ENCODE assay signal across 21 mouse cellular contexts in the genomic region with DNA sequence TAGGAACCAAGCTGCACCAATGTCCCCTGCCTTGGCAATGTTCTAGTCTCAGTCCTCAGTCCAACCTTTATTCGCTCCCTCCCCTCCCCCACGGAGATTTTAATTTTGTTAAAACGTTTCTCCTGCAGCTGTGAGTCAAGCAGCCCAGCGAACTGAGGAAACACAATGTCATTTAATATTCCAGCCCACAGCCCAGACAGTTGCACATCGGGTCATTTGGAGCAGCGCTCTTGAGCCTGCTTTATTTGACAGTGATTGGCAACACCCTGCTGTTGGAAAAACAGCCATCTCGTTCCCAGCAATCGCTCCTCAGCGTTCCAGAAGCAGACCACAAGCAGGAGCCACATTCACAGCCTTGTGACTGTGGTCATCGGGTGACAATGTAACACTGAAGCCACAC. TPM values are rescaled to one million over a fixed set of nuclear protein-coding genes. Genes with fewer than 3 reads are reported as not detected.
DNase-seq lines count a peak whose midpoint lies in the region; ATAC-seq and TF ChIP-seq lines count a peak whose summit lies in the region.
"Had no signal": no experiment of that assay in that cellular context is flagged by ENCODE, and none has a peak within 500 bp of the region (broad histone marks: within the 10 kb centered on the region; RNA-seq: fewer than 3 reads in every experiment).

No protein-coding gene starts in this region.

- H3K36me3 ChIP-seq in kidney, embryonic 14.5 days (ENCODE audit: control insufficient read depth, insufficient read depth, low read length): no peaks in the 10 kb centered on the region
- H3K36me3 ChIP-seq in midbrain, embryonic 16.5 days (ENCODE audit: control insufficient read depth, insufficient read depth, low read length): no peaks in the 10 kb centered on the region
- H3K36me3 ChIP-seq in midbrain, postnatal 0 days (ENCODE audit: insufficient read depth, low read length): no peaks in the 10 kb centered on the region
- H3K36me3 ChIP-seq: embryonic facial prominence, embryonic 13.5 days; limb, embryonic 10.5 days; liver, embryonic 13.5 days; neural tube, embryonic 15.5 days had no signal

- 11% methylated on average over 10 of the region's 10 CpGs for WGBS in kidney, embryonic 14.5 days
- 15% methylated on average over 10 of the region's 10 CpGs for WGBS in midbrain, embryonic 16.5 days
- 18% methylated on average over 10 of the region's 10 CpGs for WGBS in midbrain, postnatal 0 days

- no peak overlapping the region for H3K4me3 ChIP-seq in kidney, embryonic 14.5 days (ENCODE audit: low read length)
- no peak overlapping the region for H3K4me3 ChIP-seq in midbrain, embryonic 16.5 days (ENCODE audit: low read depth, low read length)
- no peak overlapping the region for H3K4me3 ChIP-seq in midbrain, postnatal 0 days (ENCODE audit: low read depth, low read length)
- H3K4me3 ChIP-seq: embryonic facial prominence, embryonic 13.5 days; limb, embryonic 10.5 days; liver, embryonic 13.5 days; neural tube, embryonic 15.5 days had no signal

- ATAC-seq in kidney, embryonic 14.5 days (ENCODE audit: low FRiP score, low TSS enrichment): peak; percentile 72
- ATAC-seq in midbrain, embryonic 16.5 days: no peak
- no peak for ATAC-seq in midbrain, postnatal 0 days (ENCODE audit: low FRiP score)
- ATAC-seq: intestine, postnatal 0 days had no signal

- no peak for TF ChIP-seq CTCF in midbrain, postnatal 0 days (IDR thresholded peaks at IDR 0.05)

- no peaks in the 10 kb centered on the region for H3K27me3 ChIP-seq in kidney, embryonic 14.5 days (ENCODE audit: control insufficient read depth, insufficient read depth, low read length)
- H3K27me3 ChIP-seq in midbrain, embryonic 16.5 days (ENCODE audit: control insufficient read depth, insufficient read depth, low read depth, low read length): no peaks in the 10 kb centered on the region
- no peaks in the 10 kb centered on the region for H3K27me3 ChIP-seq in midbrain, postnatal 0 days (ENCODE audit: insufficient read depth, low read length)
- H3K27me3 ChIP-seq: embryonic facial prominence, embryonic 13.5 days; liver, embryonic 13.5 days; neural tube, embryonic 15.5 days had no signal

- no peak overlapping the region for H3K9ac ChIP-seq in kidney, embryonic 14.5 days (ENCODE audit: low read depth, low read length)
- H3K9ac ChIP-seq in midbrain, embryonic 16.5 days (ENCODE audit: low read depth, low read length): no peak overlapping the region
- H3K9ac ChIP-seq in midbrain, postnatal 0 days (replicated peaks; ENCODE audit: low read length, poor library complexity, severe bottlenecking): no peak overlapping the region
- H3K9ac ChIP-seq: embryonic facial prominence, embryonic 13.5 days; liver, embryonic 13.5 days; neural tube, embryonic 15.5 days had no signal

- H3K9me3 ChIP-seq in kidney, embryonic 14.5 days (ENCODE audit: control insufficient read depth, low read length): no peaks in the 10 kb centered on the region
- H3K9me3 ChIP-seq in midbrain, embryonic 16.5 days (replicated peaks; ENCODE audit: control insufficient read depth, low read length, poor library complexity, severe bottlenecking): no peaks in the 10 kb centered on the region
- H3K9me3 ChIP-seq in midbrain, postnatal 0 days (ENCODE audit: low read length): no peaks in the 10 kb centered on the region
- H3K9me3 ChIP-seq: embryonic facial prominence, embryonic 13.5 days; limb, embryonic 10.5 days; liver, embryonic 13.5 days; neural tube, embryonic 15.5 days had no signal

- peak; percentile 51 for DNase-seq in embryo, embryonic 10 days (ENCODE audit: low spot score)
- no peak for DNase-seq in embryo, embryonic 10.5 days (ENCODE audit: low spot score)
- DNase-seq in kidney, adult 8-10 months: no peak
- DNase-seq in midbrain, postnatal 0 days (ENCODE audit: low spot score): no peak
- DNase-seq in retina, embryonic 14.5 days (ENCODE audit: low spot score): peak; percentile 38
- DNase-seq in layer of hippocampus, postnatal 14 days (ENCODE audit: low spot score in 2 of 2): no peak
- DNase-seq: cerebellum, adult 8-10 months; heart, postnatal 10 days; liver, embryonic 13.5 days; lung, postnatal 14 days; right cerebral cortex, adult 18-20 months had no signal

- H3K4me1 ChIP-seq in kidney, embryonic 14.5 days (ENCODE audit: control insufficient read depth, insufficient read depth, low read length): 0 out of 2 replicates have a peak, but pooled peaks cover 5% of the 10 kb centered on the region
- peaks cover 9% of the 10 kb centered on the region; the same call in 1 of the 2 replicates for H3K4me1 ChIP-seq in midbrain, embryonic 16.5 days (ENCODE audit: control insufficient read depth, insufficient read depth, low read length)
- H3K4me1 ChIP-seq in midbrain, postnatal 0 days (ENCODE audit: insufficient read depth, low read length): 0 out of 2 replicates have a peak, but pooled peaks cover 3% of the 10 kb centered on the region
- H3K4me1 ChIP-seq: liver, embryonic 13.5 days had no signal

- no peak overlapping the region; the same call in 1 of the 2 replicates for H3K4me2 ChIP-seq in kidney, embryonic 14.5 days (replicated peaks; ENCODE audit: low read depth, low read length)
- H3K4me2 ChIP-seq in midbrain, embryonic 16.5 days (ENCODE audit: low read length): 0 out of 2 replicates have a peak overlapping the region, but pooled peaks have one; percentile 6
- no peak overlapping the region for H3K4me2 ChIP-seq in midbrain, postnatal 0 days (ENCODE audit: low read depth, low read length, poor library complexity, severe bottlenecking)
- H3K4me2 ChIP-seq: embryonic facial prominence, embryonic 13.5 days; liver, embryonic 13.5 days; neural tube, embryonic 15.5 days had no signal

- H3K27ac ChIP-seq in kidney, embryonic 14.5 days (ENCODE audit: low read depth, low read length): no peak overlapping the region
- H3K27ac ChIP-seq in midbrain, embryonic 16.5 days (ENCODE audit: low read length): no peak overlapping the region
- no peak overlapping the region for H3K27ac ChIP-seq in midbrain, postnatal 0 days (ENCODE audit: low read depth, low read length)
- H3K27ac ChIP-seq: embryonic facial prominence, embryonic 13.5 days; limb, embryonic 10.5 days; liver, embryonic 13.5 days; neural tube, embryonic 15.5 days had no signal

RNA-seq across cellular contexts. Expression of a gene that starts 11.3 kb away (rescaled TPM):
- polyA plus RNA-seq in kidney, embryonic 14.5 days (2014; fragmentation: Nextera tagmentation; extraction: Ambion mirVana): 0.16 and 0.79 TPM in 2 replicates
- polyA plus RNA-seq in midbrain, embryonic 16.5 days (2015; fragmentation: Nextera tagmentation; extraction: Ambion mirVana): 25.3 and 28.9 TPM in 2 replicates
- total RNA-seq in midbrain, postnatal 0 days (2014; rRNA removed): 17.0 and 19.9 TPM in 2 replicates
- polyA plus RNA-seq in midbrain, postnatal 0 days (2015; fragmentation: Nextera tagmentation; extraction: Ambion mirVana): 24.4 and 32.6 TPM in 2 replicates
- 1 to 10 TPM; 1.8 to 3.0 TPM for total RNA-seq in layer of hippocampus, postnatal 14 days (2021)
- total RNA-seq: gastrocnemius, postnatal 4 days; heart, postnatal 10 days had no signal

RNA-seq across cellular contexts. Expression of a gene that starts 20.9 kb away (rescaled TPM):
- polyA plus RNA-seq in kidney, embryonic 14.5 days (2014; fragmentation: Nextera tagmentation; extraction: Ambion mirVana): not detected in 2 replicates
- polyA plus RNA-seq in midbrain, embryonic 16.5 days (2015; fragmentation: Nextera tagmentation; extraction: Ambion mirVana): not detected in 2 replicates
- not detected in 2 replicates for total RNA-seq in midbrain, postnatal 0 days (2014; rRNA removed)
- not detected in 2 replicates for polyA plus RNA-seq in midbrain, postnatal 0 days (2015; fragmentation: Nextera tagmentation; extraction: Ambion mirVana)
- not detected for total RNA-seq in layer of hippocampus, postnatal 14 days (2021)
- total RNA-seq: gastrocnemius, postnatal 4 days; heart, postnatal 10 days; layer of hippocampus, postnatal 25 days had no signal
- polyA plus RNA-seq: embryonic facial prominence, embryonic 13.5 days; frontal cortex, adult 2 months; intestine, postnatal 0 days; limb, embryonic 10.5 days; liver, embryonic 13.5 days; neural tube, embryonic 15.5 days; testis, adult 2 months had no signal

Comparison
In these comparisons a context has a peak if more than half of its experiments do, and no peak if none do; other contexts are left out.
1. DNase-seq: peak in embryo, embryonic 10 days (single experiment) and retina, embryonic 14.5 days (single experiment); none in embryo, embryonic 10.5 days (single experiment), kidney, adult 8-10 months (0 of 2), midbrain, postnatal 0 days (single experiment) and layer of hippocampus, postnatal 14 days (0 of 2).
2. RNA of a gene that starts 11.3 kb away (polyA plus RNA-seq): 25.3 to 28.9 TPM in midbrain, embryonic 16.5 days and 24.4 to 32.6 TPM in midbrain, postnatal 0 days; 0.16 to 0.79 TPM in kidney, embryonic 14.5 days; every median in the first group is over 10 times any median in the second.